Mouse (Mus musculus) adrenal gland, postnatal 10 days (tissue): Measurements from ENCODE around the gene Camk1. TPM values are rescaled to one million over a fixed set of nuclear protein-coding genes. Genes with fewer than 3 reads are reported as not detected.

Experiments
- DNase-seq: peaks from one replicate; pipeline ENCODE4 v3.0.0; 2021; ENCODE audit warnings: mixed read lengths
- total RNA-seq, 2 experiments: library from RNA; stranded (reverse); gene quantifications; 2 replicates each; pipeline ENCODE4 v1.2.3; 2021

The Camk1 gene
- total RNA-seq, 2 experiments from 2014 or later: 47.1 to 50.3 TPM

GRCm38 (mm10) chr6:113306322-113306985, 37.3 kb downstream of the Camk1 start:
- DNase-seq: peak; percentile 100

GRCm38 (mm10) chr6:113302258-113302657, 41.5 kb downstream of the Camk1 start:
- peak; percentile 13 for DNase-seq

- no peak for DNase-seq
Observed at GRCm38 (mm10) chr6:113301350-113301749, 42.4 kb downstream of the Camk1 start.

GRCm38 (mm10) chr6:113296639-113297038, 47.1 kb downstream of the Camk1 start:
- DNase-seq: no peak

GRCm38 (mm10) chr6:113296046-113296445, 47.7 kb downstream of the Camk1 start:
- DNase-seq: no peak

GRCm38 (mm10) chr6:113292938-113293337, 50.8 kb downstream of the Camk1 start:
- no peak for DNase-seq

- DNase-seq: no peak
Observed at GRCm38 (mm10) chr6:113290346-113290745, 53.4 kb downstream of the Camk1 start.

- DNase-seq: no peak
Observed at GRCm38 (mm10) chr6:113289346-113289745, 54.4 kb downstream of the Camk1 start.

- no peak for DNase-seq
Observed at GRCm38 (mm10) chr6:113287236-113287635, 56.5 kb downstream of the Camk1 start.

- no peak for DNase-seq
Observed at GRCm38 (mm10) chr6:113286316-113286715, 57.5 kb downstream of the Camk1 start.

- DNase-seq: no peak
Observed at GRCm38 (mm10) chr6:113284931-113285330, 58.9 kb downstream of the Camk1 start.

Other genes with a start within 250 kb of the Camk1 start
- gene Lhfpl4, start 148.6 kb downstream of the Camk1 start, total RNA-seq: 1 to 10 TPM; 3.2 to 4.8 TPM
- 10 to 100 TPM; 27.4 to 35.3 TPM for gene Mtmr14, start 106.1 kb downstream of the Camk1 start, total RNA-seq
- 1 to 10 TPM in 1 of 2 experiments, under 1 TPM in 1; 0.90 to 1.2 TPM for gene Cpne9, start 61.7 kb downstream of the Camk1 start, total RNA-seq
- gene Brpf1, start 36.8 kb downstream of the Camk1 start, total RNA-seq: 10 to 100 TPM; 32.6 to 37.2 TPM
- 10 to 100 TPM; 11.9 to 12.0 TPM for gene Ogg1, start 17.0 kb downstream of the Camk1 start, total RNA-seq
- gene Tada3, start 33.9 kb upstream of the Camk1 start, total RNA-seq: 10 to 100 TPM; 30.5 to 37.1 TPM
- 100 to 1,000 TPM; 181 to 183 TPM for gene Arpc4, start 34.1 kb upstream of the Camk1 start, total RNA-seq
- 1 to 10 TPM; 1.8 to 4.3 TPM for gene Ttll3, start 45.3 kb upstream of the Camk1 start, total RNA-seq
- gene Rpusd3, start 75.4 kb upstream of the Camk1 start, total RNA-seq: 10 to 100 TPM; 16.4 to 24.4 TPM
- 100 to 1,000 TPM; 397 to 418 TPM for gene Cidec, start 91.8 kb upstream of the Camk1 start, total RNA-seq
- gene Jagn1, start 98.6 kb upstream of the Camk1 start, total RNA-seq: 10 to 100 TPM; 47.6 to 48.4 TPM
- gene Il17re, start 114.5 kb upstream of the Camk1 start, total RNA-seq: 1 to 10 TPM; 1.1 to 1.5 TPM
- 10 to 100 TPM; 22.6 to 25.0 TPM for gene Il17rc, start 127.4 kb upstream of the Camk1 start, total RNA-seq
- gene Creld1, start 139.3 kb upstream of the Camk1 start, total RNA-seq: 10 to 100 TPM; 35.8 to 43.1 TPM
- under 1 TPM; 0.30 to 0.55 TPM for gene Prrt3, start 157.9 kb upstream of the Camk1 start, total RNA-seq
- gene Emc3, start 187.7 kb upstream of the Camk1 start, total RNA-seq: 10 to 100 TPM; 76.9 to 81.2 TPM
- 1 to 10 TPM; 5.0 to 7.0 TPM for gene Fancd2, start 187.7 kb upstream of the Camk1 start, total RNA-seq